Mouse (Mus musculus): ENCODE results near the gene Mmp21. TPM values are rescaled to one million over a fixed set of nuclear protein-coding genes. Genes with fewer than 3 reads are reported as not detected.
"Not testable (repeated sequence)": the region's sequence is repeated elsewhere in the genome, so short reads cannot be mapped to it uniquely, and the experiment has no call there.

The Mmp21 gene
- polyA plus RNA-seq, 1 experiment from 2014 or later: not detected

DNA sequence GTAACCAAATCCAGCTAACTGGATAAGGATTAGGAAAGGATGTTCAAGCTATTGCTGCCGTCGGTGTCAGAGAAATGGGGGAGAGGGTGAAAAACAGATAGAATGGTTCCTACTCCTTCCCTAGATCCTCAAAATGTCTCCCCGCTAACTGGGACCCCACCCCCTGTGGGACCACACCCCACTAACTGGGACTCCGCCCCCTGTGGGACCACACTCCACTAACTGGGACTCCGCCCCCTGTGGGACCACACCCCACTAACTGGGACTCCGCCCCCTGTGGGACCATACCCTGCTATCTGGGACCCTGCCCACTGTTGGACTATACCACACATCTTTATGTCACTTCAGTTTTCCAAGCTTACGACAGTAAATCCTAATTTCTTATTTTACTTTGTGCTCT lies 24.0 kb upstream of the Mmp21 start:
- no peak overlapping the region for H3K27ac ChIP-seq (ENCODE audit: low read length)
- no peak for ATAC-seq
- WGBS: 93% methylated on average over 7 of the region's 7 CpGs
- H3K4me1 ChIP-seq (ENCODE audit: control insufficient read depth, insufficient read depth, low read length): peaks cover 4% of the 10 kb centered on the region
- no peak overlapping the region for H3K4me3 ChIP-seq (ENCODE audit: low read depth, low read length)
- no peaks in the 10 kb centered on the region for H3K27me3 ChIP-seq (ENCODE audit: control insufficient read depth, insufficient read depth, low read depth, low read length)
- H3K9ac ChIP-seq (ENCODE audit: low read depth, low read length): no peak overlapping the region
- H3K9me3 ChIP-seq (replicated peaks; ENCODE audit: control insufficient read depth, low read length, poor library complexity, severe bottlenecking): no peaks in the 10 kb centered on the region
- H3K36me3 ChIP-seq (ENCODE audit: control insufficient read depth, insufficient read depth, low read length): peaks cover 3% of the 10 kb centered on the region; the same call in 1 of the 2 replicates
- no peak overlapping the region for H3K4me2 ChIP-seq (ENCODE audit: low read length)

- H3K4me1 ChIP-seq (ENCODE audit: control insufficient read depth, insufficient read depth, low read length): no peaks in the 10 kb centered on the region
- no peaks in the 10 kb centered on the region for H3K9me3 ChIP-seq (replicated peaks; ENCODE audit: control insufficient read depth, low read length, poor library complexity, severe bottlenecking)
- no peak overlapping the region for H3K4me2 ChIP-seq (ENCODE audit: low read length)
- H3K9ac ChIP-seq (ENCODE audit: low read depth, low read length): no peak overlapping the region
- peaks cover 5% of the 10 kb centered on the region; the same call in 1 of the 2 replicates for H3K36me3 ChIP-seq (ENCODE audit: control insufficient read depth, insufficient read depth, low read length)
- WGBS: 92% methylated on average over 10 of the region's 10 CpGs
- no peak overlapping the region for H3K4me3 ChIP-seq (ENCODE audit: low read depth, low read length)
- no peaks in the 10 kb centered on the region for H3K27me3 ChIP-seq (ENCODE audit: control insufficient read depth, insufficient read depth, low read depth, low read length)
- ATAC-seq: no peak
- H3K27ac ChIP-seq (ENCODE audit: low read length): no peak overlapping the region
These were observed 22.5 kb upstream of the Mmp21 start for GRCm38 (mm10) chr7:133702333-133702732.

DNA sequence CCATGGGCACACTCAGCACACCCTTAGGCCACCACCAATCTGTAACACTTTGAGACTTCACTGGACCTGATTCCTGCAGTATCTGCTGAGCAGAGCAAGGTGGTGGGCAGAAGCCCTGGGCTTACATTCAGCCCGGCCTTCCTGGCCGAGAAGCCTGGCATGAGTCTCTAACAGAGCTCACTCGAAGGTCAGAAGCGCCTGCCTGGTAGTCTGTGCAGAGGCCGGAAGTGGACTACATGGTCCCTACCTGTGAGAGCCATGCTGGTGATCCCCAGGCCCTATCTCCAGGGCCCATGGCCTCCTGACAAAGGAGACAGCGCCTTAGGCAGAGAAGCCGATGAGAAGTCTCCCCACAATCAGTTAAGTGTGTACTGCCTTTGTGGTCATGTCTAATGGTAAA lies 21.5 kb upstream of the Mmp21 start:
- Histone ChIP-seq H3K4me2 (ENCODE audit: low read length) (no peak overlapping the region), H3K9ac (ENCODE audit: low read depth, low read length) (no peak overlapping the region), H3K9me3 (replicated peaks; ENCODE audit: control insufficient read depth, low read length, poor library complexity, severe bottlenecking) (no peaks in the 10 kb centered on the region), H3K4me3 (ENCODE audit: low read depth, low read length) (no peak overlapping the region), H3K4me1 (ENCODE audit: control insufficient read depth, insufficient read depth, low read length) (no peaks in the 10 kb centered on the region), H3K36me3 (ENCODE audit: control insufficient read depth, insufficient read depth, low read length) (peaks cover 8% of the 10 kb centered on the region; the same call in 1 of the 2 replicates), H3K27ac (ENCODE audit: low read length) (no peak overlapping the region), H3K27me3 (ENCODE audit: control insufficient read depth, insufficient read depth, low read depth, low read length) (no peaks in the 10 kb centered on the region)
- ATAC-seq: no peak
- WGBS: 96% methylated on average over 7 of the region's 7 CpGs

GRCm38 (mm10) chr7:133699885-133700284 lies 20.0 kb upstream of the Mmp21 start:
- Histone ChIP-seq H3K9me3 (replicated peaks; ENCODE audit: control insufficient read depth, low read length, poor library complexity, severe bottlenecking) (no peaks in the 10 kb centered on the region), H3K4me1 (ENCODE audit: control insufficient read depth, insufficient read depth, low read length) (no peaks in the 10 kb centered on the region), H3K27me3 (ENCODE audit: control insufficient read depth, insufficient read depth, low read depth, low read length) (no peaks in the 10 kb centered on the region), H3K4me2 (ENCODE audit: low read length) (no peak overlapping the region), H3K27ac (ENCODE audit: low read length) (no peak overlapping the region), H3K36me3 (ENCODE audit: control insufficient read depth, insufficient read depth, low read length) (peaks cover 8% of the 10 kb centered on the region; the same call in 1 of the 2 replicates), H3K4me3 (ENCODE audit: low read depth, low read length) (no peak overlapping the region), H3K9ac (ENCODE audit: low read depth, low read length) (no peak overlapping the region)
- ATAC-seq: no peak
- 91% methylated on average over 4 of the region's 4 CpGs for WGBS

GRCm38 (mm10) chr7:133698021-133698709 lies 18.3 kb upstream of the Mmp21 start:
- Histone ChIP-seq H3K36me3 (ENCODE audit: control insufficient read depth, insufficient read depth, low read length) (peaks cover 8% of the 10 kb centered on the region; the same call in 1 of the 2 replicates), H3K4me1 (ENCODE audit: control insufficient read depth, insufficient read depth, low read length) (no peaks in the 10 kb centered on the region), H3K9ac (ENCODE audit: low read depth, low read length) (no peak overlapping the region), H3K27me3 (ENCODE audit: control insufficient read depth, insufficient read depth, low read depth, low read length) (no peaks in the 10 kb centered on the region), H3K9me3 (replicated peaks; ENCODE audit: control insufficient read depth, low read length, poor library complexity, severe bottlenecking) (no peaks in the 10 kb centered on the region), H3K27ac (ENCODE audit: low read length) (no peak overlapping the region), H3K4me2 (ENCODE audit: low read length) (no peak overlapping the region), H3K4me3 (ENCODE audit: low read depth, low read length) (no peak overlapping the region)
- ATAC-seq: no peak
- 88% methylated on average over 12 of the region's 12 CpGs for WGBS

- H3K4me1 ChIP-seq (ENCODE audit: control insufficient read depth, insufficient read depth, low read length); H3K27me3 ChIP-seq (ENCODE audit: control insufficient read depth, insufficient read depth, low read depth, low read length); H3K4me3 ChIP-seq (ENCODE audit: low read depth, low read length); H3K9ac ChIP-seq (ENCODE audit: low read depth, low read length); H3K4me2 ChIP-seq (ENCODE audit: low read length); H3K9me3 ChIP-seq (replicated peaks; ENCODE audit: control insufficient read depth, low read length, poor library complexity, severe bottlenecking); H3K27ac ChIP-seq (ENCODE audit: low read length); ATAC-seq: not testable (repeated sequence)
- H3K36me3 ChIP-seq (ENCODE audit: control insufficient read depth, insufficient read depth, low read length): peaks cover 30% of the 10 kb centered on the region
These were observed 5.8 kb upstream of the Mmp21 start for GRCm38 (mm10) chr7:133685644-133686043.

DNA sequence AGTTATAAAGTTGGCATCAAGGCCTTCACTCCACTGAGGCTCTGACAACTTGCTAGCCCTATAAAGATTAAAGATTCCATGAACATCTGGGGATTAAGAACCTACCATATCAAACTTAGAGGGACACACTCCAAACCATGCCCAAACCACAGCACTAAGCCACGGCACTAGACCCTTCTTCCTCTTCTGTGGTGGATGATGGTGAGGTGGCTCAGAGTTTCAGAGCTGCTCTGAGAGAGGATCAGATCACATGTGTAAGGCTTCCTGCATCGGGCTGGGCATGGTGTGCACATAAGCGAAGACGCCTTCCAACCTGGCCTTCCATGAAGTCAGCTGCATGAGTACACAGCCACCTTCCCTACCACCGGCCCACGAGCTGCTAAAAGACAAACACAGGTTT lies 4.8 kb upstream of the Mmp21 start:
- no peak overlapping the region for H3K9ac ChIP-seq (ENCODE audit: low read depth, low read length)
- no peaks in the 10 kb centered on the region for H3K4me1 ChIP-seq (ENCODE audit: control insufficient read depth, insufficient read depth, low read length)
- no peak overlapping the region for H3K27ac ChIP-seq (ENCODE audit: low read length)
- H3K4me2 ChIP-seq (ENCODE audit: low read length): no peak overlapping the region
- no peak overlapping the region for H3K4me3 ChIP-seq (ENCODE audit: low read depth, low read length)
- 95% methylated on average over 6 of the region's 6 CpGs for WGBS
- H3K9me3 ChIP-seq (replicated peaks; ENCODE audit: control insufficient read depth, low read length, poor library complexity, severe bottlenecking): no peaks in the 10 kb centered on the region; the same call in 1 of the 2 replicates
- ATAC-seq: no peak
- peaks cover 22% of the 10 kb centered on the region for H3K36me3 ChIP-seq (ENCODE audit: control insufficient read depth, insufficient read depth, low read length)
- no peaks in the 10 kb centered on the region for H3K27me3 ChIP-seq (ENCODE audit: control insufficient read depth, insufficient read depth, low read depth, low read length)

- H3K36me3 ChIP-seq (ENCODE audit: control insufficient read depth, insufficient read depth, low read length): peaks cover 17% of the 10 kb centered on the region
- 78% methylated on average over 5 of the region's 5 CpGs for WGBS
- no peak overlapping the region for H3K4me2 ChIP-seq (ENCODE audit: low read length)
- no peak overlapping the region for H3K27ac ChIP-seq (ENCODE audit: low read length)
- H3K9me3 ChIP-seq (replicated peaks; ENCODE audit: control insufficient read depth, low read length, poor library complexity, severe bottlenecking): no peaks in the 10 kb centered on the region; the same call in 1 of the 2 replicates
- no peak overlapping the region for H3K4me3 ChIP-seq (ENCODE audit: low read depth, low read length)
- H3K9ac ChIP-seq (ENCODE audit: low read depth, low read length): no peak overlapping the region
- H3K27me3 ChIP-seq (ENCODE audit: control insufficient read depth, insufficient read depth, low read depth, low read length): no peaks in the 10 kb centered on the region
- no peak for ATAC-seq
- H3K4me1 ChIP-seq (ENCODE audit: control insufficient read depth, insufficient read depth, low read length): no peaks in the 10 kb centered on the region
These were observed 4.2 kb upstream of the Mmp21 start for GRCm38 (mm10) chr7:133684110-133684509.

DNA sequence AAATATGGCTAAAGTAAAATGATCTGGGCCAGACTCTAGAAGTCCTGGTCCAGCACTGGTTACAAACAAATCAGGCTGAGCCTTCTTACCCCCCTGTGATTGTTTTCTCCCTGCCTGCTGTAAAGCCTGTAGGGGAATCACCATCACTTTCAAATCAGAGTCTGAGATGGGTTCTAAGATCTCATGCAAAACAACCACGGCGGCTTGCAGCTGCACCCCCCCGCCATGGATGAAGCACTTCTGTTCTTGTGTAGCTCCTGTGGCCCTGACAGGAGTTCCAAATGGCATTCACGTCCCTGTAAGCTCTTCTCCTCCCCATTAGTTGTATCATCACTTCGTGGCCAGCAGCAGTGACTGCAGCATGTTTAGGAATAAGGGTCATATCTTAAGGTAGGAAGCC lies 3.8 kb upstream of the Mmp21 start:
- H3K4me1 ChIP-seq (ENCODE audit: control insufficient read depth, insufficient read depth, low read length): no peaks in the 10 kb centered on the region
- H3K4me3 ChIP-seq (ENCODE audit: low read depth, low read length): no peak overlapping the region
- H3K27me3 ChIP-seq (ENCODE audit: control insufficient read depth, insufficient read depth, low read depth, low read length): no peaks in the 10 kb centered on the region
- H3K4me2 ChIP-seq (ENCODE audit: low read length): no peak overlapping the region
- no peak overlapping the region for H3K9ac ChIP-seq (ENCODE audit: low read depth, low read length)
- peaks cover 13% of the 10 kb centered on the region for H3K36me3 ChIP-seq (ENCODE audit: control insufficient read depth, insufficient read depth, low read length)
- ATAC-seq: no peak
- H3K9me3 ChIP-seq (replicated peaks; ENCODE audit: control insufficient read depth, low read length, poor library complexity, severe bottlenecking): no peaks in the 10 kb centered on the region; the same call in 1 of the 2 replicates
- H3K27ac ChIP-seq (ENCODE audit: low read length): no peak overlapping the region
- WGBS: 85% methylated on average over 5 of the region's 5 CpGs
